Comparison of ENCODE assay signal across 27 mouse cellular contexts in genomic region chr5:112671961-112672360, GRCm38 (mm10).
DNase-seq lines count a peak whose midpoint lies in the region; ATAC-seq and TF ChIP-seq lines count a peak whose summit lies in the region.
"Had no signal": no experiment of that assay in that cellular context is flagged by ENCODE, and none has a peak within 500 bp of the region (broad histone marks: within the 10 kb centered on the region; RNA-seq: fewer than 3 reads in every experiment).

No protein-coding gene starts in this region.

- TF ChIP-seq CTCF in hindbrain, postnatal 0 days (IDR thresholded peaks at IDR 0.05; ENCODE audit: low read depth): no peak
- TF ChIP-seq CTCF in intestine, postnatal 0 days (IDR thresholded peaks at IDR 0.05; ENCODE audit: low read depth): no peak

- peaks cover 13% of the 10 kb centered on the region for H3K4me1 ChIP-seq in hindbrain, embryonic 14.5 days (replicated peaks; ENCODE audit: control insufficient read depth, insufficient read depth, low read length)
- peaks cover 4% of the 10 kb centered on the region; the same call in 1 of the 2 replicates for H3K4me1 ChIP-seq in hindbrain, postnatal 0 days (ENCODE audit: insufficient read depth, low read length)
- no peaks in the 10 kb centered on the region; a peak in 1 of 4 replicates for H3K4me1 ChIP-seq in ES-E14 (ENCODE audit: control insufficient read depth in 2 of 2, insufficient read depth in 2 of 2, low read length in 2 of 2, poor library complexity in 1 of 2)
- H3K4me1 ChIP-seq in intestine, postnatal 0 days (replicated peaks; ENCODE audit: control insufficient read depth, insufficient read depth, low read length): no peaks in the 10 kb centered on the region
- H3K4me1 ChIP-seq: midbrain, embryonic 12.5 days had no signal

- no peak for ATAC-seq in hindbrain, embryonic 14.5 days (ENCODE audit: low FRiP score)
- no peak for ATAC-seq in hindbrain, postnatal 0 days
- ATAC-seq in intestine, postnatal 0 days: peak; percentile 50; the same call in 1 of the 2 replicates
- ATAC-seq: hindbrain, embryonic 16.5 days had no signal

- no peak overlapping the region for H3K4me2 ChIP-seq in hindbrain, embryonic 14.5 days (replicated peaks)
- no peak overlapping the region for H3K4me2 ChIP-seq in hindbrain, postnatal 0 days (ENCODE audit: low read depth, low read length)
- H3K4me2 ChIP-seq in intestine, postnatal 0 days (replicated peaks; ENCODE audit: low read depth): no peak overlapping the region
- H3K4me2 ChIP-seq: embryonic facial prominence, embryonic 12.5 days; heart, embryonic 13.5 days; lung, embryonic 14.5 days; midbrain, embryonic 12.5 days; neural tube, embryonic 13.5 days had no signal

- no peaks in the 10 kb centered on the region for H3K27me3 ChIP-seq in hindbrain, embryonic 14.5 days (ENCODE audit: control insufficient read depth, insufficient read depth, low read length)
- no peaks in the 10 kb centered on the region for H3K27me3 ChIP-seq in hindbrain, postnatal 0 days (ENCODE audit: insufficient read depth, low read length)
- H3K27me3 ChIP-seq in intestine, postnatal 0 days (replicated peaks; ENCODE audit: control insufficient read depth, insufficient read depth, low read length): no peaks in the 10 kb centered on the region
- H3K27me3 ChIP-seq: embryonic facial prominence, embryonic 12.5 days; midbrain, embryonic 12.5 days; neural tube, embryonic 13.5 days had no signal

- WGBS in hindbrain, embryonic 14.5 days: 53% methylated on average over 2 of the region's 2 CpGs
- 66% methylated on average over 2 of the region's 2 CpGs for WGBS in hindbrain, postnatal 0 days
- 22% methylated on average over 2 of the region's 2 CpGs for WGBS in intestine, postnatal 0 days

- H3K27ac ChIP-seq in hindbrain, embryonic 14.5 days: peak overlapping the region; percentile 5; the same call in 1 of the 2 replicates
- no peak overlapping the region for H3K27ac ChIP-seq in hindbrain, postnatal 0 days
- H3K27ac ChIP-seq in ES-E14 (ENCODE audit: insufficient read depth, low read depth, low read length, poor library complexity, severe bottlenecking): no peak overlapping the region
- H3K27ac ChIP-seq in intestine, postnatal 0 days (ENCODE audit: low read depth, low read length): no peak overlapping the region
- H3K27ac ChIP-seq: embryonic facial prominence, embryonic 12.5 days; heart, adult 2 months; heart, embryonic 13.5 days; left cerebral cortex, adult 2 months; liver, embryonic 14.5 days; midbrain, embryonic 12.5 days; neural tube, embryonic 13.5 days had no signal

- H3K36me3 ChIP-seq in hindbrain, embryonic 14.5 days (replicated peaks; ENCODE audit: control insufficient read depth, insufficient read depth): no peaks in the 10 kb centered on the region
- no peaks in the 10 kb centered on the region for H3K36me3 ChIP-seq in hindbrain, postnatal 0 days (ENCODE audit: insufficient read depth, low read length)
- no peaks in the 10 kb centered on the region for H3K36me3 ChIP-seq in ES-E14 (ENCODE audit: control insufficient read depth, insufficient read depth, low read length, poor library complexity, severe bottlenecking)
- H3K36me3 ChIP-seq in intestine, postnatal 0 days (ENCODE audit: control insufficient read depth, insufficient read depth): no peaks in the 10 kb centered on the region
- H3K36me3 ChIP-seq: embryonic facial prominence, embryonic 12.5 days; heart, embryonic 13.5 days; midbrain, embryonic 12.5 days; neural tube, embryonic 13.5 days had no signal

- DNase-seq in hindbrain, embryonic 14.5 days (ENCODE audit: low spot score): no peak
- DNase-seq in hindbrain, postnatal 0 days (ENCODE audit: low spot score): no peak
- DNase-seq in 3134 (ENCODE audit: extremely low read depth, insufficient read length, low spot score): peak; percentile 51
- peak; percentile 61 for DNase-seq in ES-E14 (ENCODE audit: low read depth, low spot score)
- DNase-seq in cerebellum, adult 11 months: no peak
- DNase-seq in right cerebral cortex, postnatal 14 days: no peak
- DNase-seq: adrenal gland, adult 8-10 months; cerebellum, adult 18-20 months; cerebellum, postnatal 25 days; gastrocnemius, postnatal 36 days; heart, adult 2 months; heart, postnatal 14 days; kidney, adult 18-20 months; lung, embryonic 14.5 days; lung, postnatal 4 days; right cerebral cortex, adult 18-20 months; thymus, adult 2 months; thymus, postnatal 4 days had no signal

- H3K9me3 ChIP-seq in hindbrain, embryonic 14.5 days (ENCODE audit: control insufficient read depth, low read length): no peaks in the 10 kb centered on the region
- no peaks in the 10 kb centered on the region for H3K9me3 ChIP-seq in hindbrain, postnatal 0 days (ENCODE audit: low read length)
- H3K9me3 ChIP-seq in ES-E14 (ENCODE audit: control insufficient read depth, insufficient read depth, low read depth, low read length): no peaks in the 10 kb centered on the region
- no peaks in the 10 kb centered on the region for H3K9me3 ChIP-seq in intestine, postnatal 0 days (ENCODE audit: control insufficient read depth)
- H3K9me3 ChIP-seq: embryonic facial prominence, embryonic 12.5 days; heart, embryonic 13.5 days; midbrain, embryonic 12.5 days; neural tube, embryonic 13.5 days had no signal

- H3K4me3 ChIP-seq in hindbrain, embryonic 14.5 days (replicated peaks; ENCODE audit: low read length): no peak overlapping the region
- no peak overlapping the region for H3K4me3 ChIP-seq in hindbrain, postnatal 0 days (ENCODE audit: low read length)
- peak overlapping the region in 1 of 2 experiments; percentile 34; a peak in 1 of 4 replicates for H3K4me3 ChIP-seq in ES-E14 (ENCODE audit: insufficient read depth in 1 of 2, low read depth in 1 of 2, low read length in 2 of 2, poor library complexity in 1 of 2, severe bottlenecking in 1 of 2)
- no peak overlapping the region for H3K4me3 ChIP-seq in intestine, postnatal 0 days (ENCODE audit: low read depth, low read length)
- H3K4me3 ChIP-seq: embryonic facial prominence, embryonic 12.5 days; heart, adult 2 months; heart, embryonic 13.5 days; left cerebral cortex, adult 2 months; midbrain, embryonic 12.5 days; myocyte; neural tube, embryonic 13.5 days had no signal

- H3K9ac ChIP-seq in hindbrain, embryonic 14.5 days: no peak overlapping the region
- no peak overlapping the region for H3K9ac ChIP-seq in hindbrain, postnatal 0 days (replicated peaks; ENCODE audit: low read length)
- H3K9ac ChIP-seq in ES-E14 (ENCODE audit: insufficient read depth, low read depth, low read length, poor library complexity, severe bottlenecking): no peak overlapping the region
- H3K9ac ChIP-seq in intestine, postnatal 0 days (ENCODE audit: low read depth, low read length): no peak overlapping the region
- H3K9ac ChIP-seq: embryonic facial prominence, embryonic 12.5 days; heart, embryonic 13.5 days; liver, embryonic 14.5 days; lung, embryonic 14.5 days; midbrain, embryonic 12.5 days; neural tube, embryonic 13.5 days had no signal

- in situ Hi-C loops in ES-E14 (cut with MboI; ENCODE audit: low sequenced_read_pairs in 2 of 2, unreplicated experiment in 2 of 2): no loop called here

TF ChIP-seq in ES-E14, 5 proteins besides CTCF, POLR2A, EP300 and RAD21:
- TF ChIP-seq CHD2 (IDR thresholded peaks at IDR 0.05; ENCODE audit: low read depth, low read length): no peak
- no peak for TF ChIP-seq MAFK (IDR thresholded peaks at IDR 0.05; ENCODE audit: insufficient read depth, low read depth, low read length)
- TF ChIP-seq ZNF384 (IDR thresholded peaks at IDR 0.05; ENCODE audit: low read depth, low read length): no peak
- no peak for TF ChIP-seq ZC3H11A (IDR thresholded peaks at IDR 0.05; ENCODE audit: borderline replicate concordance, low read depth, low read length)
- TF ChIP-seq HCFC1 (IDR thresholded peaks at IDR 0.05; ENCODE audit: borderline replicate concordance, insufficient read depth, low read length): no peak

Comparison
In these comparisons a context has a peak if more than half of its experiments do, and no peak if none do; other contexts are left out.
1. DNase-seq: peak in 3134 (single experiment) and ES-E14 (single experiment); none in hindbrain, embryonic 14.5 days (single experiment), hindbrain, postnatal 0 days (single experiment), cerebellum, adult 11 months (single experiment) and right cerebral cortex, postnatal 14 days (single experiment).